Mouse (Mus musculus) embryonic facial prominence, embryonic 10.5 days (tissue): ENCODE results near the gene H1f0. TPM values are rescaled to one million over a fixed set of nuclear protein-coding genes. Genes with fewer than 3 reads are reported as not detected.

Source experiments
- DNase-seq: peaks from one replicate; pipeline ENCODE4 v3.0.0-alpha.2; 2017; ENCODE audit warnings: low spot score
- H3K27ac ChIP-seq: fragments of 300-500 bp; sonication (generic); replicated peaks from 2 replicates; pipeline ENCODE4 v1.5.1; 2016; ENCODE audit warnings: mild to moderate bottlenecking
- H3K27me3 ChIP-seq: fragments of 300-500 bp; sonication (generic); replicated peaks from 2 replicates; pipeline ENCODE4 v1.6.1; 2016; ENCODE audit warnings: low read depth, mild to moderate bottlenecking; ENCODE audit not compliant: poor library complexity, severe bottlenecking
- H3K36me3 ChIP-seq: fragments of 300-500 bp; sonication (generic); replicated peaks from 2 replicates; pipeline ENCODE4 v1.6.1; 2016; ENCODE audit warnings: mild to moderate bottlenecking, moderate library complexity
- H3K4me1 ChIP-seq: fragments of 300-500 bp; sonication (generic); 2 replicates; pipeline ENCODE4 v1.6.1; 2016
- H3K4me3 ChIP-seq: fragments of 300-500 bp; sonication (generic); 2 replicates; pipeline ENCODE4 v1.5.1; 2016; ENCODE audit warnings: mild to moderate bottlenecking, moderate library complexity
- H3K9me3 ChIP-seq: fragments of 300-500 bp; sonication (generic); 2 replicates; pipeline ENCODE4 v1.6.1; 2016; ENCODE audit warnings: mild to moderate bottlenecking
- WGBS: fragments of 180-500 bp; shearing (Covaris S2); methylation state at CpG from one replicate; pipeline ENCODE4 v1.1.7; 2016; 5-methylcytosine and 5-hydroxymethylcytosine counted together
- polyA plus RNA-seq: library from polyadenylated mRNA; unstranded; fragments of >200 nt; fragmentation: Nextera tagmentation; extraction: Ambion mirVana; gene quantifications from 2 replicates; pipeline ENCODE4 v1.2.1, GENCODE M21; 2016

The H1f0 gene
- polyA plus RNA-seq, 1 experiment from 2014 or later: 392 TPM

DNA sequence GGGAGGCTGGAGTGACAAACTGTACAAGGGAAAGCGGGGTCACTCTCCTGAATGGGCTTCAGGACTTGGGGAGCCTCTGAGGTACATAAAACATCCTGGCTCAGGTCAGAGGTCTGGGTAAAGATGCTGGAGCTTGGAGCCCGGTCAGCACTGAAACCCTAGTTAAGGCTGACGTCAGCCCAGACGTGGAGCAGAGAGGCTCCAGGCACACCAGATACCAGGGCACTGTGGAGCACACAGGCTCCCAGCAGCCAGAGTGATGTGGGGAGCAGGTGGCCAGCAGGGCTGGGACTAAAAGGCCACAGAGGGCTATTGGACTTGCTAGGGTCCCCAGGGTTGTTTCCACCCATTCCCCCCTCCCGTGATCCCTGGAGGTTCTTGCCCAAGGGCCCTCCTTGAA is 18.5 kb upstream of the H1f0 start:
- H3K4me3 ChIP-seq: no peak overlapping the region
- H3K27me3 ChIP-seq: no peaks in the 10 kb centered on the region
- WGBS: 69% methylated on average over 5 of the region's 5 CpGs
- 0 out of 2 replicates have a peak overlapping the region, but pooled peaks have one; percentile 12 for H3K27ac ChIP-seq
- H3K4me1 ChIP-seq: peaks cover 30% of the 10 kb centered on the region
- H3K36me3 ChIP-seq: peaks cover 28% of the 10 kb centered on the region
- no peak for DNase-seq
- no peaks in the 10 kb centered on the region for H3K9me3 ChIP-seq

GRCm38 (mm10) chr15:79011550-79011949 is 16.7 kb upstream of the H1f0 start:
- no peak for DNase-seq
- H3K4me1 ChIP-seq: peaks cover 30% of the 10 kb centered on the region
- H3K27me3 ChIP-seq: no peaks in the 10 kb centered on the region
- H3K36me3 ChIP-seq: peaks cover 10% of the 10 kb centered on the region
- H3K4me3 ChIP-seq: no peak overlapping the region
- H3K9me3 ChIP-seq: no peaks in the 10 kb centered on the region
- H3K27ac ChIP-seq: 0 out of 2 replicates have a peak overlapping the region, but pooled peaks have one; percentile 2
- 67% methylated on average over 10 of the region's 10 CpGs for WGBS

- no peak for DNase-seq
- Histone ChIP-seq H3K4me1 (peaks cover 34% of the 10 kb centered on the region), H3K27me3 (no peaks in the 10 kb centered on the region), H3K36me3 (no peaks in the 10 kb centered on the region; the same call in 1 of the 2 replicates), H3K4me3 (no peak overlapping the region), H3K9me3 (no peaks in the 10 kb centered on the region), H3K27ac (no peak overlapping the region)
- 76% methylated on average over 7 of the region's 7 CpGs for WGBS
Observed at GRCm38 (mm10) chr15:79013382-79013781, 14.9 kb upstream of the H1f0 start.

DNA sequence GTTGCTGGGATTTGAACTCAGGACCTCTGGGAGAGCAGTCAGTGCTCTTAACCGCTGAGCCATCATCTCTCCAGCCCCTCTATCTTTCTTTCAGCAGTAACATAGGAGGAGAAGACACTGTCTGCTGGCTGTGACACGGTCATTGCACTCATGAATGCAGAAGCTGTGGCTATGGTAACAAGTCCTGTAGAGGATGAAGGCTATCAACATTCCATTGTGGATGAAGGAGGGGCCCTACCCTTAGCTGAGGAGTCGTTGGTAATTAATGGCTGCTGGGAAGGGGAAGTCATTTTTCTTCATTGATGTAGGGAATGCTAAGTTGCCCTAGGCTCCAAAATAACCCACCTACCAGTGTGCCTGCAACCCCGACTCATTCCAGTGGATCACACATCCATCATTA is 10.1 kb upstream of the H1f0 start:
- Histone ChIP-seq H3K4me1 (peaks cover 25% of the 10 kb centered on the region), H3K27ac (no peak overlapping the region), H3K27me3 (no peaks in the 10 kb centered on the region; the same call in 1 of the 2 replicates), H3K36me3 (no peaks in the 10 kb centered on the region), H3K9me3 (no peaks in the 10 kb centered on the region), H3K4me3 (no peak overlapping the region)
- WGBS: 57% methylated on average over 4 of the region's 4 CpGs
- no peak for DNase-seq

- DNase-seq: no peak
- H3K4me3 ChIP-seq: no peak overlapping the region
- 60% methylated on average over 3 of the region's 3 CpGs for WGBS
- no peaks in the 10 kb centered on the region; the same call in 1 of the 2 replicates for H3K27me3 ChIP-seq
- H3K27ac ChIP-seq: no peak overlapping the region
- H3K9me3 ChIP-seq: no peaks in the 10 kb centered on the region
- peaks cover 24% of the 10 kb centered on the region; the same call in 1 of the 2 replicates for H3K4me1 ChIP-seq
- no peaks in the 10 kb centered on the region for H3K36me3 ChIP-seq
Observed at GRCm38 (mm10) chr15:79018886-79019285, 9.4 kb upstream of the H1f0 start.

DNA sequence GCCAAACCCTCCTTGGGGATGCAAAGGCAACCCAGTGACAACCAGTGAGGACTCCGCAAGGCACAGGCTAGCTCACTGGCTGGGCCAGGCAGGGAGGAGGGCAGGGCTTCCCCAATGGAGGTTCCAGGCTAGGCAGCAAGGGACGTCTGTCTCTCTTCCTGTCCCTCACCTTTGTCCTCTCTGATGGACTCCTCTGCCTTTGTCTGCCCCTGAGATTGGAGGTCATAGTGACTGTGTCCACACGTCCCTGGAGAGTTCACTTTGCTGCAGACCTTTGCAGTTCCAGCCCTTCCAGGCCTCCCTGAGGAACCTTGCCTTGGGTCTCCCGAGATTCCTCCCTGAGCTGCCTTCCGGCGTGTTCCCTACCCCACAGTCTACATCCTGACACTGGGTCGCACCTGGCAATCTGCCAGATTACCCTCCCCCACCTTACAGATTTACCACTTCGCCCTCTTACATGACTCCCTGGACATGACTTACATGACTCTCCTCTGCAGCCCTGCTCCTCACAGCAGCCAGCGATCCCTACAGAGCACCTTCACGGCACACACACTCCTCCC is 5.5 kb upstream of the H1f0 start:
- H3K36me3 ChIP-seq: no peaks in the 10 kb centered on the region
- no peak for DNase-seq
- H3K27ac ChIP-seq: no peak overlapping the region
- no peaks in the 10 kb centered on the region for H3K9me3 ChIP-seq
- peaks cover 48% of the 10 kb centered on the region for H3K4me1 ChIP-seq
- peaks cover 32% of the 10 kb centered on the region for H3K27me3 ChIP-seq
- no peak overlapping the region for H3K4me3 ChIP-seq
- WGBS: 65% methylated on average over 10 of the region's 10 CpGs

- 50% methylated on average over 1 of the region's 1 CpGs for whole genome bisulfite sequencing
- H3K9me3 ChIP-seq: no peaks in the 10 kb centered on the region
- peaks cover 51% of the 10 kb centered on the region for H3K4me1 ChIP-seq
- no peaks in the 10 kb centered on the region for H3K36me3 ChIP-seq
- H3K27ac ChIP-seq: no peak overlapping the region
- H3K27me3 ChIP-seq: peaks cover 32% of the 10 kb centered on the region
- no peak overlapping the region for H3K4me3 ChIP-seq
- DNase-seq: no peak
Observed at GRCm38 (mm10) chr15:79023366-79023765, 4.9 kb upstream of the H1f0 start.

DNA sequence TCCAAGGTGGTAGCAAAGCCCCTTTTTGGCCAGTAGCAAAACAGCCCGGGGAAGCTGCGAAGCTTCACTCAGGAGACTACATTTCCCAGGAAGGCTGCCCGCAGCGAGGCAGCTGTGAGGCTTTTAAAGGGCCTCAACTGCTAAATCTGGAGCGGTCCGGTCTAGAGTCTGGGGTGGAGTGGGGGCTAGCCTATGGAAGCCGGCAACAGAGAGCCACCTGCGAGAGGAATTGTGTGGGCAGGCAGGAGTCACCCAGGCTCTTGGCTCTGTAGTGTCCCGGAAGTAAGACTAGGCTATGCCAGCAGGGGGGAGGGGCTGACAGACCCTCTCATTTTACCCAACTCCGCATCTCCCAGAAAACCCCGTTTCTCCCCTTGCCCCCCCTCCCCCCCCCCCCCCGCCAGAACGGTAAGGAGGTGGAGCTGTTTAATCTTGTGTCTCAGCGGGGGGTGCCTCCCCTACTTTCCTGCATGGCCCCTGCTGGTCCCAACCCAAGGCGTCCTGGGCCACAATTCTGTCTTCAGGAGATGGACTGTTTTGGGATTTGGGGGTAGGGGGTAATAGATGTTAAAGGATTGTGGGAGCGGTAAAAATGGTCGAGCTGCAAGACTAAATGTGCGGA is 2.5 kb upstream of the H1f0 start:
- H3K4me1 ChIP-seq: peaks cover 68% of the 10 kb centered on the region
- no peak for DNase-seq
- peak overlapping the region; percentile 63 for H3K27ac ChIP-seq

GRCm38 (mm10) chr15:79026511-79027290 is 1.5 kb upstream of the H1f0 start:
- DNase-seq: no peak
- Histone ChIP-seq H3K4me1 (peaks cover 76% of the 10 kb centered on the region), H3K9me3 (no peaks in the 10 kb centered on the region), H3K36me3 (no peaks in the 10 kb centered on the region), H3K27ac (peak overlapping the region; percentile 100), H3K4me3 (peak overlapping the region; percentile 84), H3K27me3 (peaks cover 32% of the 10 kb centered on the region)
- 50% methylated on average over 14 of the region's 14 CpGs for whole genome bisulfite sequencing

More for the DNA sequence above, 2.5 kb upstream of the H1f0 start:
- WGBS: 10% methylated on average over 17 of the region's 18 CpGs
- Histone ChIP-seq H3K9me3 (no peaks in the 10 kb centered on the region), H3K27me3 (peaks cover 32% of the 10 kb centered on the region), H3K36me3 (no peaks in the 10 kb centered on the region), H3K4me3 (peak overlapping the region; percentile 44)

DNA sequence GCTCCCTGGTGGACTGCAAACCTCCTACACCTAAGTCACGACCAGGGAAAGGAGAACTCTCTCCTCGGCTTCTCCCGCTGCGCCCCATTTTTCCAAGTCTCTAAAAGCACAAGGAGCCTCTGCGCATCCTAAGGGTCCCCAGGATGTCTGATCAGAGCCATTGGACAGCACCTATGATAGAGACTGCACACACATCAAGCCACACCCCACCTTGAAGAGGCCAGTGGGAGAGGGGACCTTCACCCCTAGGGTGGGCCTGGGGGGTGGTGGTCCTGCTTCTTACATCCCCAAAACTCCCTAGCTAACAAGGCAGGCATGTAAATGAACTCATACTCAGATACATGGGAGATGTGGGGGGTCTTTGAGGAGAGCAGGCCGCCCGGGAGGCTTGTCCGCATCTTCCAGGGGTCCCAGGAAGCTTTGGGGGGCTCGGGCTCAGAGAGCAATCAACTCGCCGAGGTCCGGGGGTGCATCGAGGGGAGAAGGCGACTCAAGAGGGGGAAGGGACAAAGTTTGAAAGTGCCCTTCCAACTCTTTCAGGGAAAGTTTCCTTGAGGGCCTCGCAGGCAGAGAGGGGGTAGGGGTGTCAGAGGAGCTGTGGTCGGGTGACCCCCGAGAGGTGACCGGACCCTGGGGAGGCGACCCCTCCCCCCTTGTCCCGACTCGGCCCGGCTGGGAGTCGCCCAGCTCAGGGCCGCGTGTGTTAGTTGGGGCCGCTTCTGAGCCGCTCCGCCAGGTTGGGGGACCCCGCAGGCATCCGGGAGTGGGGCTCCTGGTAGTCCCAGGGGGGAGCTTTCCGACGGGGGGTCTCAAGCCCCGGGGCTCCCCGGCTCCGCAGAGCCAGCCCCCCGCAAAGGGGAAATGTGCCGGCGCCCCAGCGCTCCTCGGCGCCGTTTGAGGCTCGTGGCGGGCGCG is 702 bp upstream of the H1f0 start:
- Histone ChIP-seq H3K4me3 (peak overlapping the region; percentile 84), H3K9me3 (no peaks in the 10 kb centered on the region), H3K27me3 (peaks cover 32% of the 10 kb centered on the region), H3K4me1 (peaks cover 76% of the 10 kb centered on the region), H3K36me3 (no peaks in the 10 kb centered on the region), H3K27ac (peak overlapping the region; percentile 100)
- 6% methylated on average over 46 of the region's 46 CpGs for WGBS
- DNase-seq: peak; percentile 65

DNA sequence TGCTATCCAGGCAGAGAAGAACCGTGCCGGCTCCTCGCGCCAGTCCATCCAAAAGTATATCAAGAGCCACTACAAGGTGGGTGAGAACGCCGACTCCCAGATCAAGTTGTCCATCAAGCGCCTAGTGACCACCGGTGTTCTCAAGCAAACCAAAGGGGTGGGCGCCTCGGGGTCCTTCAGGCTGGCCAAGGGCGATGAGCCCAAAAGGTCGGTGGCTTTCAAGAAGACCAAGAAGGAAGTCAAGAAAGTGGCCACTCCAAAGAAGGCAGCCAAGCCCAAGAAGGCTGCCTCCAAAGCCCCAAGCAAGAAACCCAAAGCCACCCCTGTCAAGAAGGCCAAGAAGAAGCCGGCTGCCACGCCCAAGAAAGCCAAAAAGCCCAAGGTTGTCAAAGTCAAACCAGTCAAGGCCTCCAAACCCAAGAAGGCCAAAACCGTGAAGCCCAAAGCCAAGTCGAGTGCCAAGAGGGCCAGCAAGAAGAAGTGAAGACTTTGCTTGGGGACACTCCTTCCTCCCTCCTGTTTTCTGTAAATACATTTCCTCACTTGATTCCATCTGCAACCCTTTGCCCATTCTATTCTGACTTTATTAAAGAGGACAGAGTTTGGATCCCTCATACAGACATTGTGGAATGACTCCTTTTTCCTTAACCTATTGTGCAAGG is 704 bp downstream of the H1f0 start:
- Histone ChIP-seq H3K4me1 (peaks cover 68% of the 10 kb centered on the region), H3K36me3 (peaks cover 2% of the 10 kb centered on the region), H3K27me3 (peaks cover 32% of the 10 kb centered on the region), H3K9me3 (no peaks in the 10 kb centered on the region), H3K27ac (peak overlapping the region; percentile 100), H3K4me3 (peak overlapping the region; percentile 84)
- WGBS: 36% methylated on average over 16 of the region's 16 CpGs
- no peak for DNase-seq
